Mouse (Mus musculus) fibroblast of lung, adult 2 months (primary cell): ENCODE results near the gene Ptprm.

Experiments used
- DNase-seq: peaks from one replicate; pipeline ENCODE4 v3.0.0-alpha.2; 2011; ENCODE audit warnings: low read depth

Ptprm gene

GRCm38 (mm10) chr17:67073139-67073538 lies 281.1 kb downstream of the Ptprm start:
- no peak for DNase-seq

GRCm38 (mm10) chr17:67071231-67072009 lies 282.8 kb downstream of the Ptprm start:
- DNase-seq: no peak

GRCm38 (mm10) chr17:67063611-67064010 lies 290.6 kb downstream of the Ptprm start:
- no peak for DNase-seq

GRCm38 (mm10) chr17:67055681-67056080 lies 298.6 kb downstream of the Ptprm start:
- DNase-seq: no peak

GRCm38 (mm10) chr17:67054202-67054601 lies 300.1 kb downstream of the Ptprm start:
- no peak for DNase-seq

- DNase-seq: no peak
These were observed 301.5 kb downstream of the Ptprm start for GRCm38 (mm10) chr17:67052624-67053314.

- no peak for DNase-seq
These were observed 306.6 kb downstream of the Ptprm start for GRCm38 (mm10) chr17:67047697-67048096.

- DNase-seq: no peak
These were observed 315.7 kb downstream of the Ptprm start for GRCm38 (mm10) chr17:67038558-67038957.

- DNase-seq: no peak
These were observed 320.7 kb downstream of the Ptprm start for GRCm38 (mm10) chr17:67033547-67033946.

- DNase-seq: no peak
These were observed 322.2 kb downstream of the Ptprm start for GRCm38 (mm10) chr17:67032021-67032420.

- DNase-seq: no peak
These were observed 322.9 kb downstream of the Ptprm start for GRCm38 (mm10) chr17:67031341-67031740.

GRCm38 (mm10) chr17:67027274-67027673 lies 327.0 kb downstream of the Ptprm start:
- no peak for DNase-seq

GRCm38 (mm10) chr17:67016501-67016900 lies 337.8 kb downstream of the Ptprm start:
- no peak for DNase-seq

- DNase-seq: no peak
These were observed 341.0 kb downstream of the Ptprm start for GRCm38 (mm10) chr17:67013217-67013616.

- no peak for DNase-seq
These were observed 342.2 kb downstream of the Ptprm start for GRCm38 (mm10) chr17:67011836-67012583.

- DNase-seq: no peak
These were observed 344.1 kb downstream of the Ptprm start for GRCm38 (mm10) chr17:67010136-67010535.

GRCm38 (mm10) chr17:67008137-67008536 lies 346.1 kb downstream of the Ptprm start:
- no peak for DNase-seq

GRCm38 (mm10) chr17:67006740-67007385 lies 347.4 kb downstream of the Ptprm start:
- peak; percentile 75 for DNase-seq

GRCm38 (mm10) chr17:66996882-66997281 lies 357.4 kb downstream of the Ptprm start:
- DNase-seq: no peak

GRCm38 (mm10) chr17:66996016-66996415 lies 358.2 kb downstream of the Ptprm start:
- DNase-seq: no peak

- DNase-seq: no peak
These were observed 362.4 kb downstream of the Ptprm start for GRCm38 (mm10) chr17:66991815-66992214.

- no peak for DNase-seq
These were observed 363.5 kb downstream of the Ptprm start for GRCm38 (mm10) chr17:66990761-66991160.
